Mouse (Mus musculus) thymus, postnatal 10 days (tissue): ENCODE measurements around the gene Gprc5d.

Experiments used
- DNase-seq, 2 experiments: peaks; one replicate each; pipeline ENCODE4 v3.0.0; 2021; ENCODE audit warnings: low spot score in 2 of 2

Gprc5d gene

GRCm38 (mm10) chr6:135068221-135068620 lies 49.9 kb downstream of the Gprc5d start:
- no peak for DNase-seq

GRCm38 (mm10) chr6:135066795-135067445 lies 51.2 kb downstream of the Gprc5d start:
- no peak for DNase-seq

GRCm38 (mm10) chr6:135065236-135065957 lies 52.7 kb downstream of the Gprc5d start, which contains the start of gene Gprc5a:
Gene Gprc5a (plus strand): TSS chr6:135065651.
- no peak for DNase-seq

- no peak for DNase-seq
These were observed 53.5 kb downstream of the Gprc5d start for GRCm38 (mm10) chr6:135064621-135065020.

GRCm38 (mm10) chr6:135060728-135061127 lies 57.4 kb downstream of the Gprc5d start:
- no peak for DNase-seq
